Mouse (Mus musculus) hematopoietic multipotent progenitor cell, adult 10-12 weeks (in vitro differentiated cells): Measurements from ENCODE around the gene Olfr429. TPM values are rescaled to one million over a fixed set of nuclear protein-coding genes. Genes with fewer than 3 reads are reported as not detected.

Experiments used
- polyA plus RNA-seq: library from polyadenylated mRNA; stranded (reverse); fragments of >175 nt; gene quantifications from 2 replicates; pipeline ENCODE4 v1.2.3, GENCODE M21; 2012; ENCODE audit warnings: low replicate concordance

Olfr429 gene
- polyA plus RNA-seq: not detected in 2 replicates

GRCm38 (mm10) chr1:174084031-174084430 is at the start of gene Olfr429:
Gene Olfr429 (plus strand): TSS chr1:174084331.

DNA sequence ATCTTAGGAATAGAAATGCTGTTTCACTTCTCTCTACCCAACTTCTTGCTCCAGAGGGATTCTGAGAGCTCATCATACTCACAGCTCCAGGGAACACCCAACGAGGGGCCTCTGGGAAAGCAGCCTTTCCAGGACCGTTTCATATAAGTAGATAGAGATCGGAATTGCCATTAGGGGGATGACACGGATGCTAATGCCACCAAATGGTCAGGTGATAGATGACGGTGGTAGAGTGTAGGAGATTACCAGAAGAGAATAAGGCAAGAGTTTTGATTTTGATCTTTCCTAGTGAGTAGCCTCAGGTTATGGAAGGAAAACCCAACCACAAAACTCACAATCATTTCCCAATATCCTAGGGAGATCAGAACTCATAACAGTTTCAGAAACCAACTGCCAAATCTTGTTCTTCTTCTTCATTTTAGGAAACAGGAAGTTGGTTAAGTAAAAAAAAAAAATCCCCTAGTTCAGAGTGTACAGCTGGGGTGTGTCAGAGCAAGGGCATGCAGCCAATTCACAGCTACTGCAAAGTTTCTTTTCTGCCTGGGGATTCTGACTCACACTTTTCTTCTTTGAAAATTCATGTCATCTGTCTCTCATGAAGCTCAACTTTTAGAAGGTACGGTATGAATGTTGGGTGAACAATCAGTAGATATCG is 43.5 kb upstream of the Olfr429 start, which contains the start of gene Olfr433:
Olfr433 (plus strand) TSS at position 183 of the 655 bp plus-strand sequence.

DNA sequence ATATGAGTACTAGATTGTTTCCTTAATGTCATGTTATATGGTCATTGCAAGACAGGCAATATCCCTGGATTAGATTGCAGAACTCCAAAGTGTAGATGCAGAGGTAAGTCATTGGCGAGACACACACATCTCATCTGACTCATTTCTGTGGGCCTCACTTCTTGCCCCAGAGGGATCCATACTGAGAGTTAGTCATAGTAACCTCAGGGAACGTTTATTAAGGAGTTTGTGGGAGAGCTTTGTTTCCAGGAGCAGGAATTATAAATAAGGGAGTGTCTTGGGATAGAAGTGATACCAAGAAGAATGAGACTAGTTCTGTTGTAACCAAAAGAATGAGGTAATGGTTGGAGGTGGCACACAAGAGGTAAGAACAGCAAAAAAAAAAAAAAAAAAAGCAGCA is 35.2 kb upstream of the Olfr429 start, which contains the start of gene Olfr432:
Olfr432 (plus strand) TSS at position 313 of the 400 bp plus-strand sequence.

DNA sequence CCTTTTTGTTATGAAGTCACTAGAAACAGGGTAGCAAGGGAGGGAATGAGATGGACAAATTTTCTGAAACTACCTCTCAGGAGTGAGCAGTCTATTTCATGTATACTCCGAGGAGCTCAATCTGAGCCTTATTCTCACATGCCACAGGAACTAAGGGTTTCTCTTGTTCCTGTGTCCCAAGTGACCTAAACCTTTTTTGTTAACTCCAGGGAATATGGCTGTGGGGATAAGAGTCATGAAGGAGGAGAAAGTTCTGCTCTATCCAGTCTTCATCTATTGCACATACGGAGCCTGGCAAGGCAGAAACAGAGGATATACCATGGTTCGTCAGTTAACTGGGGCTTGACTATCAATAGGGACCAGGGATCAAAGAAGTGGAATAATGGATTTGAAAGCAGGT is 17.8 kb upstream of the Olfr429 start, which contains the start of gene Olfr430:
Olfr430 (plus strand) TSS at position 301 of the 400 bp plus-strand sequence.

GRCm38 (mm10) chr1:174096591-174096990 is 12.5 kb downstream of the Olfr429 start, which contains the start of gene Olfr427:
Gene Olfr427 (plus strand): TSS chr1:174096891.

DNA sequence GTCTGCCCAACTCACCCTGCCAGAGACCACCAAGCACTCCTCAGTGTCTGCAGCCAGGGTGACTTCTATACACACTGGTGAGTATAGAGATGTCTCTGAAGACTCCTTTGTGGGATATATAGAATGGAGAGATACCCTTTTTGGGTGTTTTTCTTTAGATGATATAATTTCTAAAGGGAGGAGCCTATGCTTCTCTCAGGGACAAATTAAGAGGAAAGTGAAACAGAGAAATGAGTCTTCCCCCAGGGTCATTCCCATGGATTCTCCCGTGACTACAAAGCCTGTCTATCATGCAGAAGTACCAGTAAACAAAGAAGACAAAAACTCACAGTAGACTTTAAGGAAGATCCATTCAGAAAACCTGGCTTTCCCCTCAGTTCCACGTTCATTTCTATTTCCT is 36.9 kb downstream of the Olfr429 start, which contains the start of gene Olfr231:
Olfr231 (minus strand) TSS at position 101 of the 400 bp plus-strand sequence.

DNA sequence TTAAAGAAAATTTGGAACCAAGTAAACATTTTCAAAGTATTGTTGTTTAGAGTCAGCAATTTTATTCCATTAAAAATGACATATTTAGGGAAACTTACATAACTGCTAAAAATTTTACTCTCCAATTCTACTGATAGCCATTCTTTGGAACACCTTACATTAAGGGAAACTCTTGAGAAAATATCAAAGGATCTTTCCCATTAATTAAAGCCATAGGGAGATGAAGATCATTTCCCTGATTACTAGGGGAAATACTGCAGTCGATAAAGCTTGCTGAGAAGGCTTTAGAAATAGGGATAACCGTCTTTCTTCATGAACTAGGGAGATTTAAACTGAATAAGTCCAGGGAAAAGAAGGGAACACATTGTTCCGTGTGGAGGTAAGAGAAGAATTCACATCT is 47.1 kb downstream of the Olfr429 start, which contains the start of gene Olfr424:
Olfr424 (plus strand) TSS at position 301 of the 400 bp plus-strand sequence.

Other genes with a start within 250 kb of the Olfr429 start
- 0.35 and 0.53 TPM in 2 replicates for gene Ifi211, start 171.3 kb upstream of the Olfr429 start, polyA plus RNA-seq
- 35.2 and 52.3 TPM in 2 replicates for gene Mndal, start 141.8 kb upstream of the Olfr429 start, polyA plus RNA-seq
- gene Ifi203, start 141.7 kb upstream of the Olfr429 start, polyA plus RNA-seq: 8.9 and 20.8 TPM in 2 replicates
- 0.44 TPM in 1 of 2 replicates, not detected in the other for gene Ifi202b, start 101.6 kb upstream of the Olfr429 start, polyA plus RNA-seq
- 2.0 and 2.1 TPM in 2 replicates for gene Ifi205, start 52.5 kb upstream of the Olfr429 start, polyA plus RNA-seq
- gene Olfr433, start 43.6 kb upstream of the Olfr429 start, polyA plus RNA-seq: 0.15 and 0.42 TPM in 2 replicates
- 0.12 TPM in 1 of 2 replicates, not detected in the other for gene Olfr432, start 35.1 kb upstream of the Olfr429 start, polyA plus RNA-seq
- not detected in 2 replicates for gene Olfr430, start 17.7 kb upstream of the Olfr429 start, polyA plus RNA-seq
- not detected in 2 replicates for gene Olfr427, start 12.6 kb downstream of the Olfr429 start, polyA plus RNA-seq
- gene Olfr231, start 36.8 kb downstream of the Olfr429 start, polyA plus RNA-seq: not detected in 2 replicates
- not detected in 2 replicates for gene Olfr424, start 47.2 kb downstream of the Olfr429 start, polyA plus RNA-seq
- gene Olfr420, start 71.3 kb downstream of the Olfr429 start, polyA plus RNA-seq: not detected in 2 replicates
- gene Spta1, start 88.4 kb downstream of the Olfr429 start, polyA plus RNA-seq: 0.08 and 3.7 TPM in 2 replicates
- gene Olfr419, start 167.7 kb downstream of the Olfr429 start, polyA plus RNA-seq: not detected in 2 replicates
- not detected in 2 replicates for gene Mptx1, start 246.2 kb downstream of the Olfr429 start, polyA plus RNA-seq